Mouse (Mus musculus) hindbrain, embryonic 13.5 days (tissue): Measurements from ENCODE around the gene Tlk2. TPM values are rescaled to one million over a fixed set of nuclear protein-coding genes. Genes with fewer than 3 reads are reported as not detected.
A peak's percentile ranks its signal among the peaks of the same experiment; 100 is the strongest.

Experiments used
- ATAC-seq: fragments of 200-750 bp; cut with Nextera tagmentation; 2 replicates; pipeline ENCODE4 v1.8.0; 2017; ENCODE audit warnings: moderate TSS enrichment; ENCODE audit not compliant: low FRiP score
- H3K27ac ChIP-seq: fragments of 300-500 bp; sonication (generic); 2 replicates; pipeline ENCODE4 v1.5.1; 2015; ENCODE audit warnings: inconsistent platforms, mild to moderate bottlenecking, moderate library complexity
- H3K27me3 ChIP-seq: fragments of 300-500 bp; sonication (generic); 2 replicates; pipeline ENCODE4 v1.6.1; 2015; ENCODE audit warnings: mild to moderate bottlenecking, inconsistent platforms
- H3K36me3 ChIP-seq: fragments of 300-500 bp; sonication (generic); 2 replicates; pipeline ENCODE4 v1.6.1; 2015; ENCODE audit warnings: mild to moderate bottlenecking, inconsistent platforms
- H3K4me1 ChIP-seq: fragments of 300-500 bp; sonication (generic); replicated peaks from 2 replicates; pipeline ENCODE4 v1.6.1; 2015; ENCODE audit warnings: inconsistent platforms
- H3K4me2 ChIP-seq: fragments of 300-500 bp; sonication (generic); 2 replicates; pipeline ENCODE4 v1.6.1; 2015; ENCODE audit warnings: inconsistent platforms, mild to moderate bottlenecking, moderate library complexity
- H3K4me3 ChIP-seq: fragments of 300-500 bp; sonication (generic); 2 replicates; pipeline ENCODE4 v1.5.1; 2015; ENCODE audit warnings: mild to moderate bottlenecking, inconsistent platforms
- H3K9ac ChIP-seq: fragments of 300-500 bp; sonication (generic); 2 replicates; pipeline ENCODE4 v1.6.1; 2015; ENCODE audit warnings: mild to moderate bottlenecking, inconsistent platforms
- H3K9me3 ChIP-seq: fragments of 300-500 bp; sonication (generic); 2 replicates; pipeline ENCODE4 v1.6.1; 2016; ENCODE audit warnings: inconsistent platforms
- WGBS: fragments of 180-500 bp; shearing (Covaris S2); methylation state at CpG from one replicate; pipeline ENCODE4 v1.1.7; 2015; 5-methylcytosine and 5-hydroxymethylcytosine counted together
- polyA plus RNA-seq: library from polyadenylated mRNA; unstranded; fragments of >200 nt; fragmentation: Nextera tagmentation; extraction: Ambion mirVana; gene quantifications from 2 replicates; pipeline ENCODE4 v1.2.1, GENCODE M21; 2015

The Tlk2 gene
- polyA plus RNA-seq, 1 experiment from 2014 or later = 18.1 TPM

GRCm38 (mm10) chr11:105281763-105282459, 103.3 kb downstream of the Tlk2 start:
- WGBS = 84% methylated on average over 12 of the region's 12 CpGs
- H3K9me3 ChIP-seq = no peaks in the 10 kb centered on the region
- H3K27ac ChIP-seq = no peak overlapping the region
- H3K4me3 ChIP-seq = no peak overlapping the region
- no peaks in the 10 kb centered on the region for H3K27me3 ChIP-seq
- no peak for ATAC-seq
- H3K9ac ChIP-seq = no peak overlapping the region
- H3K4me1 ChIP-seq = 0 out of 2 replicates have a peak, but pooled peaks cover 4% of the 10 kb centered on the region
- peaks cover 71% of the 10 kb centered on the region for H3K36me3 ChIP-seq
- no peak overlapping the region for H3K4me2 ChIP-seq

GRCm38 (mm10) chr11:105282460-105282859, 103.9 kb downstream of the Tlk2 start:
- Histone ChIP-seq H3K36me3 (peaks cover 70% of the 10 kb centered on the region), H3K27ac (no peak overlapping the region)
- 75% methylated on average over 2 of the region's 2 CpGs for WGBS

GRCm38 (mm10) chr11:105283016-105283415, 104.4 kb downstream of the Tlk2 start:
- Histone ChIP-seq H3K27ac (no peak overlapping the region), H3K9ac (no peak overlapping the region), H3K4me3 (no peak overlapping the region), H3K27me3 (no peaks in the 10 kb centered on the region), H3K4me2 (no peak overlapping the region), H3K36me3 (peaks cover 68% of the 10 kb centered on the region), H3K9me3 (no peaks in the 10 kb centered on the region), H3K4me1 (0 out of 2 replicates have a peak, but pooled peaks cover 4% of the 10 kb centered on the region)
- 92% methylated on average over 9 of the region's 9 CpGs for WGBS
- no peak for ATAC-seq

More at GRCm38 (mm10) chr11:105282460-105282859, 103.9 kb downstream of the Tlk2 start:
- Histone ChIP-seq H3K9me3 (no peaks in the 10 kb centered on the region), H3K9ac (no peak overlapping the region), H3K4me3 (no peak overlapping the region), H3K27me3 (no peaks in the 10 kb centered on the region), H3K4me2 (no peak overlapping the region), H3K4me1 (0 out of 2 replicates have a peak, but pooled peaks cover 4% of the 10 kb centered on the region)
- ATAC-seq = no peak

- Histone ChIP-seq H3K4me3 (no peak overlapping the region), H3K27me3 (peaks cover 7% of the 10 kb centered on the region), H3K9me3 (no peaks in the 10 kb centered on the region), H3K4me2 (no peak overlapping the region), H3K27ac (no peak overlapping the region), H3K9ac (no peak overlapping the region), H3K36me3 (peaks cover 62% of the 10 kb centered on the region), H3K4me1 (0 out of 2 replicates have a peak, but pooled peaks cover 4% of the 10 kb centered on the region)
- no peak for ATAC-seq
- 49% methylated on average over 3 of the region's 3 CpGs for WGBS
Observed at GRCm38 (mm10) chr11:105285720-105286119, 107.1 kb downstream of the Tlk2 start.

- ATAC-seq = no peak
- H3K4me1 ChIP-seq = peaks cover 34% of the 10 kb centered on the region
- peaks cover 28% of the 10 kb centered on the region for H3K27me3 ChIP-seq
- no peak overlapping the region for H3K9ac ChIP-seq
- H3K27ac ChIP-seq = no peak overlapping the region
- H3K4me2 ChIP-seq = no peak overlapping the region
- H3K4me3 ChIP-seq = no peak overlapping the region
- 70% methylated on average over 3 of the region's 3 CpGs for WGBS
- no peaks in the 10 kb centered on the region for H3K9me3 ChIP-seq
- peaks cover 29% of the 10 kb centered on the region for H3K36me3 ChIP-seq
Observed at GRCm38 (mm10) chr11:105289403-105289802, 110.8 kb downstream of the Tlk2 start.

- 0 out of 2 replicates have a peak, but pooled peaks have one; percentile 1 for ATAC-seq
- 0 out of 2 replicates have a peak overlapping the region, but pooled peaks have one; percentile 66 for H3K27ac ChIP-seq
- WGBS = 3% methylated on average over 10 of the region's 10 CpGs
- H3K9me3 ChIP-seq = no peaks in the 10 kb centered on the region
- H3K4me3 ChIP-seq = peak overlapping the region; percentile 53
- peaks cover 9% of the 10 kb centered on the region for H3K36me3 ChIP-seq
- H3K4me2 ChIP-seq = peak overlapping the region; percentile 99
- H3K27me3 ChIP-seq = peaks cover 28% of the 10 kb centered on the region
- H3K9ac ChIP-seq = peak overlapping the region; percentile 77
- H3K4me1 ChIP-seq = peaks cover 29% of the 10 kb centered on the region
Observed at GRCm38 (mm10) chr11:105291681-105292123, 113.1 kb downstream of the Tlk2 start.

- peak; percentile 69; the same call in 1 of the 2 replicates for ATAC-seq
- H3K27me3 ChIP-seq = peaks cover 28% of the 10 kb centered on the region
- H3K9me3 ChIP-seq = no peaks in the 10 kb centered on the region
- peak within 1 kb of the TSS; percentile 77 for H3K9ac ChIP-seq
- peak within 1 kb of the TSS; percentile 99 for H3K4me2 ChIP-seq
- H3K36me3 ChIP-seq = peaks cover 4% of the 10 kb centered on the region; the same call in 1 of the 2 replicates
- peak within 1 kb of the TSS; percentile 66 for H3K27ac ChIP-seq
- under 1% methylated on average over 60 of the region's 75 CpGs for WGBS
- peak within 1 kb of the TSS; percentile 53 for H3K4me3 ChIP-seq
- peaks cover 29% of the 10 kb centered on the region for H3K4me1 ChIP-seq
Observed at GRCm38 (mm10) chr11:105292124-105293071, 113.8 kb downstream of the Tlk2 start, which contains the start of gene Mrc2. Gene Mrc2, plus strand, starts transcription at chr11:105292643.

- H3K36me3 ChIP-seq = peaks cover 11% of the 10 kb centered on the region
- H3K9me3 ChIP-seq = no peaks in the 10 kb centered on the region
- WGBS = under 1% methylated on average over 24 of the region's 26 CpGs
- H3K4me1 ChIP-seq = peaks cover 29% of the 10 kb centered on the region
- H3K27ac ChIP-seq = no peak overlapping the region
- peak overlapping the region; percentile 77 for H3K9ac ChIP-seq
- peaks cover 28% of the 10 kb centered on the region for H3K27me3 ChIP-seq
- H3K4me2 ChIP-seq = peak overlapping the region; percentile 99
- peak; percentile 40; the same call in 1 of the 2 replicates for ATAC-seq
- H3K4me3 ChIP-seq = peak overlapping the region; percentile 53
Observed at GRCm38 (mm10) chr11:105293101-105293581, 114.5 kb downstream of the Tlk2 start.

GRCm38 (mm10) chr11:105293901-105294494, 115.4 kb downstream of the Tlk2 start:
- Histone ChIP-seq H3K4me2 (peak overlapping the region; percentile 99), H3K9me3 (no peaks in the 10 kb centered on the region), H3K4me3 (peak overlapping the region; percentile 53), H3K9ac (peak overlapping the region; percentile 60), H3K27ac (peak overlapping the region; percentile 44; the same call in 1 of the 2 replicates), H3K27me3 (peaks cover 28% of the 10 kb centered on the region), H3K4me1 (peaks cover 29% of the 10 kb centered on the region), H3K36me3 (peaks cover 12% of the 10 kb centered on the region)
- WGBS = 6% methylated on average over 9 of the region's 9 CpGs
- ATAC-seq = no peak

- Histone ChIP-seq H3K9me3 (no peaks in the 10 kb centered on the region), H3K9ac (no peak overlapping the region), H3K4me1 (peaks cover 29% of the 10 kb centered on the region), H3K27me3 (peaks cover 17% of the 10 kb centered on the region), H3K27ac (no peak overlapping the region), H3K4me3 (no peak overlapping the region), H3K4me2 (no peak overlapping the region), H3K36me3 (peaks cover 14% of the 10 kb centered on the region)
- no peak for ATAC-seq
- 89% methylated on average over 10 of the region's 10 CpGs for WGBS
Observed at GRCm38 (mm10) chr11:105296084-105296483, 117.5 kb downstream of the Tlk2 start.

GRCm38 (mm10) chr11:105310197-105310596, 131.6 kb downstream of the Tlk2 start:
- Histone ChIP-seq H3K4me3 (no peak overlapping the region), H3K4me2 (no peak overlapping the region), H3K4me1 (peaks cover 40% of the 10 kb centered on the region), H3K27me3 (no peaks in the 10 kb centered on the region), H3K36me3 (no peaks in the 10 kb centered on the region; the same call in 1 of the 2 replicates), H3K9me3 (no peaks in the 10 kb centered on the region), H3K9ac (no peak overlapping the region), H3K27ac (no peak overlapping the region)
- no peak for ATAC-seq
- WGBS = 94% methylated on average over 7 of the region's 7 CpGs
